Mouse (Mus musculus) thymus, postnatal 36 days (tissue): Measurements from ENCODE around the gene Dennd1b.

Experiments used
- DNase-seq, 2 experiments: peaks; one replicate each; pipeline ENCODE4 v3.0.0; 2022; ENCODE audit warnings: mixed read lengths in 2 of 2

The Dennd1b gene

GRCm38 (mm10) chr1:138963161-138963867 lies at the start of gene Dennd1b:
TSS of gene Dennd1b (plus strand) at chr1:138963435.
- DNase-seq, result peak; percentile 85

- DNase-seq, result no peak
Measured at GRCm38 (mm10) chr1:138915596-138915995, 47.6 kb upstream of the Dennd1b start.

- DNase-seq, result no peak
Measured at GRCm38 (mm10) chr1:138919601-138920000, 43.6 kb upstream of the Dennd1b start.

GRCm38 (mm10) chr1:138920082-138920481 lies 43.2 kb upstream of the Dennd1b start:
- no peak for DNase-seq

GRCm38 (mm10) chr1:138920799-138921198 lies 42.4 kb upstream of the Dennd1b start:
- DNase-seq, result no peak

- no peak for DNase-seq
Measured at GRCm38 (mm10) chr1:138922886-138923285, 40.3 kb upstream of the Dennd1b start.

GRCm38 (mm10) chr1:138924282-138924681 lies 39.0 kb upstream of the Dennd1b start:
- no peak for DNase-seq

GRCm38 (mm10) chr1:138928671-138929483 lies 34.4 kb upstream of the Dennd1b start:
- DNase-seq, result no peak

- no peak for DNase-seq
Measured at GRCm38 (mm10) chr1:138929985-138930384, 33.2 kb upstream of the Dennd1b start.

- DNase-seq, result no peak
Measured at GRCm38 (mm10) chr1:138930856-138931255, 32.4 kb upstream of the Dennd1b start.

- no peak for DNase-seq
Measured at GRCm38 (mm10) chr1:138936169-138936568, 27.1 kb upstream of the Dennd1b start.

GRCm38 (mm10) chr1:138937686-138938370 lies 25.4 kb upstream of the Dennd1b start:
- no peak for DNase-seq

- DNase-seq, result peak in 1 of 2 experiments; percentile 26
Measured at GRCm38 (mm10) chr1:138939579-138940139, 23.6 kb upstream of the Dennd1b start.

GRCm38 (mm10) chr1:138940407-138940806 lies 22.8 kb upstream of the Dennd1b start:
- DNase-seq, result no peak

- no peak for DNase-seq
Measured at GRCm38 (mm10) chr1:138952173-138952572, 11.1 kb upstream of the Dennd1b start.

- no peak for DNase-seq
Measured at GRCm38 (mm10) chr1:138954978-138955377, 8.3 kb upstream of the Dennd1b start.

- DNase-seq, result no peak
Measured at GRCm38 (mm10) chr1:138955455-138955854, 7.8 kb upstream of the Dennd1b start.

- no peak for DNase-seq
Measured at GRCm38 (mm10) chr1:138956511-138956910, 6.7 kb upstream of the Dennd1b start.

GRCm38 (mm10) chr1:138957111-138957510 lies 6.1 kb upstream of the Dennd1b start:
- DNase-seq, result no peak

- DNase-seq, result no peak
Measured at GRCm38 (mm10) chr1:138958863-138959262, 4.4 kb upstream of the Dennd1b start.

- no peak for DNase-seq
Measured at GRCm38 (mm10) chr1:138959903-138960483, 3.2 kb upstream of the Dennd1b start.

GRCm38 (mm10) chr1:138962266-138963101 lies 751 bp upstream of the Dennd1b start:
- DNase-seq, result no peak
